ENCODE assay signal across 8 mouse cellular contexts in genomic region chr6:8777411-8778295, GRCm38 (mm10). TPM values are rescaled to one million over a fixed set of nuclear protein-coding genes. Genes with fewer than 3 reads are reported as not detected.
DNase-seq lines count a peak whose midpoint lies in the region; ATAC-seq and TF ChIP-seq lines count a peak whose summit lies in the region.

No protein-coding gene starts in this region.

- peak overlapping the region; percentile 79 for H3K27ac ChIP-seq in cortical plate, adult 2 months (ENCODE audit: insufficient read depth, low read length)
- no peak overlapping the region for H3K27ac ChIP-seq in intestine, embryonic 14.5 days (ENCODE audit: low read depth)
- H3K27ac ChIP-seq in macrophage = no peak overlapping the region

- H3K36me3 ChIP-seq in erythroblast, embryonic 14.5 days (ENCODE audit: control insufficient read depth) = no peaks in the 10 kb centered on the region
- H3K36me3 ChIP-seq in intestine, embryonic 14.5 days (ENCODE audit: control insufficient read depth, insufficient read depth, low read length) = no peaks in the 10 kb centered on the region
- no peaks in the 10 kb centered on the region for H3K36me3 ChIP-seq in macrophage (ENCODE audit: inconsistent target)

- TF ChIP-seq CTCF in cortical plate, adult 2 months (IDR thresholded peaks at IDR 0.05; ENCODE audit: extremely low read depth, insufficient read depth, low read length) = no peak

- no peaks in the 10 kb centered on the region; the same call in 1 of the 2 replicates for H3K4me1 ChIP-seq in erythroblast, embryonic 14.5 days (ENCODE audit: control insufficient read depth)
- H3K4me1 ChIP-seq in cortical plate, adult 2 months (ENCODE audit: control insufficient read depth, insufficient read depth, low read length) = peaks cover 3% of the 10 kb centered on the region
- 0 out of 2 replicates have a peak, but pooled peaks cover 3% of the 10 kb centered on the region for H3K4me1 ChIP-seq in intestine, embryonic 14.5 days (replicated peaks; ENCODE audit: control insufficient read depth, insufficient read depth, low read length)

- H3K9ac ChIP-seq in intestine, embryonic 14.5 days (ENCODE audit: low read length) = peak overlapping the region; percentile 61

- peak; percentile 22 to 29 for DNase-seq in gastrocnemius, postnatal 4 days (ENCODE audit: low spot score in 2 of 2)
- peak; percentile 85 for DNase-seq in intestine, embryonic 14.5 days (ENCODE audit: low spot score)
- peak; percentile 38 to 69 for DNase-seq in left cerebral cortex, adult 9 months (ENCODE audit: low spot score in 2 of 2)
- peak; percentile 80 to 82 for DNase-seq in right cerebral cortex, postnatal 10 days (ENCODE audit: low spot score in 2 of 2)

- H3K27me3 ChIP-seq in erythroblast, embryonic 14.5 days (ENCODE audit: control insufficient read depth) = peaks cover 41% of the 10 kb centered on the region
- peaks cover 11% of the 10 kb centered on the region for H3K27me3 ChIP-seq in intestine, embryonic 14.5 days (replicated peaks; ENCODE audit: control insufficient read depth, insufficient read depth, low read length)

- no peak for ATAC-seq in erythroblast, adult 5-6 weeks (replicated peaks; ENCODE audit: low FRiP score, poor library complexity, severe bottlenecking)
- ATAC-seq in intestine, embryonic 14.5 days (replicated peaks; ENCODE audit: low FRiP score, low TSS enrichment, low read depth) = peak; percentile 93

- H3K9me3 ChIP-seq in erythroblast, embryonic 14.5 days (ENCODE audit: control insufficient read depth, low read length) = no peaks in the 10 kb centered on the region
- H3K9me3 ChIP-seq in intestine, embryonic 14.5 days (ENCODE audit: control insufficient read depth, low read length) = no peaks in the 10 kb centered on the region

- H3K4me3 ChIP-seq in erythroblast, embryonic 14.5 days (replicated peaks) = peak overlapping the region; percentile 42
- H3K4me3 ChIP-seq in cortical plate, adult 2 months (ENCODE audit: insufficient read depth, low read length) = peak overlapping the region; percentile 81
- H3K4me3 ChIP-seq in intestine, embryonic 14.5 days (ENCODE audit: low read depth, low read length) = peak overlapping the region; percentile 67
- H3K4me3 ChIP-seq in macrophage (ENCODE audit: inconsistent target) = peak overlapping the region; percentile 47

- TF ChIP-seq POLR2A in cortical plate, adult 2 months (IDR thresholded peaks at IDR 0.05; ENCODE audit: extremely low read depth, insufficient read depth, low read length) = peak; percentile 47; the same call in 1 of the 2 replicates

- WGBS in intestine, embryonic 14.5 days = 1% methylated on average over 54 of the region's 69 CpGs
- WGBS in macrophage (ENCODE audit: missing documents) = 3% methylated on average over 55 of the region's 69 CpGs

- H3K79me2 ChIP-seq in macrophage (ENCODE audit: inconsistent target) = no peaks in the 10 kb centered on the region

- peak overlapping the region; percentile 88 for H3K4me2 ChIP-seq in intestine, embryonic 14.5 days (ENCODE audit: low read length)

RNA-seq across cellular contexts. Expression of gene Ica1, which starts 0.6 kb away (rescaled TPM):
- 0.15 and 0.36 TPM in 2 replicates for polyA plus RNA-seq in erythroblast, embryonic 14.5 days (2012)
- 6.7 and 6.9 TPM in 2 replicates for total RNA-seq in erythroblast, adult 5-6 weeks (2015; ENCODE audit: low replicate concordance)
- 7.1 and 8.8 TPM in 2 replicates for total RNA-seq in erythroblast, adult 5-6 weeks (2017; ENCODE audit: low replicate concordance)
- polyA plus RNA-seq in cortical plate, adult 2 months (2012; rRNA removed) = 46.7 and 49.5 TPM in 2 replicates
- total RNA-seq in gastrocnemius, postnatal 4 days (2021) = 1 to 10 TPM; 3.9 to 5.5 TPM
- 16.0 and 18.6 TPM in 2 replicates for polyA plus RNA-seq in intestine, embryonic 14.5 days (2014; fragmentation: Nextera tagmentation; extraction: Ambion mirVana)
- total RNA-seq in macrophage (2018; cell fraction: chromatin; rRNA removed) = 10 to 100 TPM in 8 of 26 experiments, 1 to 10 TPM in 18; 1.7 to 15.7 (median 6.8) TPM
- total RNA-seq in macrophage (2018; cell fraction: cytosol; rRNA removed) = 1 to 10 TPM; 1.2 to 3.9 (median 2.3) TPM
- 10 to 100 TPM in 4 of 26 experiments, 1 to 10 TPM in 22; 1.6 to 12.2 (median 4.5) TPM for total RNA-seq in macrophage (2018; cell fraction: nucleus; rRNA removed)
- 2.8 to 4.8 TPM (median 3.0 TPM) in 3 replicates for polyA plus RNA-seq in macrophage (2018)

Comparison
In these comparisons a context has a peak if more than half of its experiments do, and no peak if none do; other contexts are left out.
1. DNase-seq: peak in every context shown above with its lines; median percentile 85 in intestine, embryonic 14.5 days; 81 in right cerebral cortex, postnatal 10 days; 54 in left cerebral cortex, adult 9 months; 26 in gastrocnemius, postnatal 4 days.